Mouse (Mus musculus): ENCODE results near the gene Brsk1. TPM values are rescaled to one million over a fixed set of nuclear protein-coding genes. Genes with fewer than 3 reads are reported as not detected.

Gene Brsk1
- total RNA-seq, 1 experiment from 2014 or later: 6.5 TPM

DNA sequence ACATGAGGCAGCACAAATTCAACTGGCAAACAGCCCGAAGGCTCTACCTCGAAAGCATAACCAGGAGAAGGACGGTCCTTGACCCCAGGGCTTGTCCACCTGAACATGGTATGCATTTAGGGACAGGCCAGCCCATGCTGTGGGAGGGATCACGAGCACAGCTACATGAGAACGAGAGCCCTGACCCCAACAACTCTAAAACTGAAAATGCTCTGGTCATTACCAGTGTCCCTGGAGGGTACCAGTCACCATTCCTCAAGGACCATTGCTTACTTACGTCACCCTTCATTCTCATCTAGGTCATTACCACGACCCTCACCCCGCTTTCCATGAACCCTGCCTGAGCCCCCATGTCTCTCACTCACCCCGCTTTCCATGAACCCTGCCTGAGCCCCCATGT, 21.2 kb upstream of the Brsk1 start:
- no peak for DNase-seq

DNA sequence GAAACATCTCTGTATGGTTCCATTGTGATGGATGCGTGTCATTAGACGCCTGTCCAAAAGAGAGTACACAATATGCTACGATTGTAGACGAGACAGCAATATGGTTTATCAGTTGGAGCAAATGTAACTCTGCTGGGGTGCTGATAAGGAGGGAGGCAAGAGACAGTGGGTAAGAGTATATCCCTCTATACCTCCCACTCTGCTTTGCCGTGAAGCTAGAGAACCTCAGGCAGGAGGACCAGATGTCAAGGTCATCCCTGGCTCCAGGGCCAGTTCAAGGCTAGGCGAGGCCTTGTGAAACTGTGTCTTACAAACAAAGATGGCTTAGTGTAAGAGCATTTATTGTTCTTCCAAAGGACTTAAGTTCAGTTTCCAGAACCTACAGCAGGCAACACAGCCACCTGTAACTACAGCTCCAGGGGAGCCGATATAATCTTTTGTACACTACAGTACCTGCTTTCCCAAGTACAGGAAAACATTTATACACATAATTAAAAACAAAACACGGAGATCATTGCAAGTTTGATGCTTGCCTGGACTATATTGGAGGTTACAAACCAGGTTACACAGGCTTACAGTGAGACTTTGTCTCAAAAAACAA, 19.6 kb upstream of the Brsk1 start:
- DNase-seq: no peak

DNA sequence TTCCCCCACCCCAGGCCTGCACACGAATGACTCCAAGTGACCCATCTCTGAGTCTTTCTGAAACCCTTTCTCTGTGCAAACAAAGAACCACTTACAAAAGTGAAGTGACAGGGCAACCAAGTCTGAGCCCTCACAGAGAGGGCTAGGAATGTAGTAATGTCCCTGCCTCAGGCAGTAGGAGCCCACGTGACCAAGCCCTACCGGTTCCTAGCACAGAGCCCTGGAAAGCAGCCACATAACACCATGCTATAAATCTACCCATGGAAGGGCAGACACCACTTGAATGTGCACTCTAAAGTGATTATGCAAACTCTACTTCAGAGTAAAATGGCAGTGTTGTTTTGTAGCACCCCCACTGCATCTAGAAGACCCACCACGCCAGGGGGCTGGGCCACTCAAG, 18.4 kb upstream of the Brsk1 start:
- DNase-seq: peak; percentile 35

DNA sequence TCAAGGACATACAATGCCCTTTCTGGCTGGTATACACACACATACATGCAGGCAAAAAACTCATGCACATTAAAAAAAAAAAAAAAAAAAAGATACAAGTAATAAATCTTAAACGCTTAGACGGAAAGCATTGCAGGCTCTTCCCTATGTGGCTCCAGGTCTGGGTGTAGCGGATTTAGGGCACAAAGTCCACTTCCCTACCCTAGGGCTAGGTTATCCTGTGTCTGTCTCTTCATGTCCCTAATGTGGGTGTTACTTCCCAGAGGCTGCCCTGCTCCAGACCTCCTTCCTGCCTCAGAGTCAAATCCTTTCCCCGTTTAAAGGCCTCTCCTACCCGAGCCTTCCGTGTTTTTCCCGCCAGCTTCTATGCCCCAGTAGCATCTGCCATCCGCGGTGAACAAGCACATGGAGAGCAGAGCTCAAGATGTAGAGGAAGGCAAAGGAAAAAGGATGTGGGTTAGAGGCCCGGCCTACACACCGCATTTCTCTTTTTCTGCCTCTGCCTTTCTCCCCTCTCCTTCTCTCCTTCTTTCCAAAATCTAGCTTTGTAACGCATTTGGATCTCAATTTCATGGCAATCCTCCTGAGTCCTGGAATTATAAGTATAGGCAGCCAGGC, 16.2 kb upstream of the Brsk1 start:
- no peak for DNase-seq

DNA sequence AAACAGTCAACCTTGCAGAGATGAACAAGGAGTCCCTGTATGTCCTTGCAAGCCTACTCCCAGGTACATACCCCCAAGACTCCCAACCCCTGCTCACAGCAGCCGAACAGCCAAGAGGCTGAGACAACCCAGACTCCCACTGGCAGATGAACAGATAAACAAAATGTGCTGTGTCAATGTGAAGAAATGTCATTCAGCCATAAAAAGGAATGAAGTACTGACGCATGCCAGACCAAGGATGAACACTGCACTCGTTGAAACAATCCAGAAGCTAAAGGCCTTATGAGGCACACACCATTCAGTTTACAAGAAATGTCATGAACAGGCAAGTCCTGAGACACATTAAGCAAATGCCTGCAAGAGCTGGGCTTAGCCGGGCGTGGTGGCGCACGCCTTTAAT, 15.2 kb upstream of the Brsk1 start:
- DNase-seq: no peak

DNA sequence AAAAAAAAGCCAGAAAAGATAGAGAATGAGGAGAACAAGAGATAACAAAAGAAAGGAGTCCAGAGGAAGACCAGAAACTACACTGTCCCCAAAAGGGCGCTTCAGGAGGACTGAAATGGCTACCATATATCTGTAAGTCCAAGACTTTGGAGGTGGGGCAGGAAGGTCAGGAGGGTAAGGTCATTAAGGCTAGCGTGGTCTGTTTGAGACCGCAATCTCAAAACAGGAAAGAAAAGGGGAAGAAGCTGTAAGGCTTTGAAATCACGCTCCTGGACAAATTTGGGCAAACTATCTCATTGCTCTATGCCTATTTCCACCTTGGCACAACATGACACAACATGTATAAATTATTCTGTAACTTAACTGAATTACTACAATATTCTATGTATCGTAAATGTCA, 7.1 kb upstream of the Brsk1 start:
- no peak for DNase-seq

DNA sequence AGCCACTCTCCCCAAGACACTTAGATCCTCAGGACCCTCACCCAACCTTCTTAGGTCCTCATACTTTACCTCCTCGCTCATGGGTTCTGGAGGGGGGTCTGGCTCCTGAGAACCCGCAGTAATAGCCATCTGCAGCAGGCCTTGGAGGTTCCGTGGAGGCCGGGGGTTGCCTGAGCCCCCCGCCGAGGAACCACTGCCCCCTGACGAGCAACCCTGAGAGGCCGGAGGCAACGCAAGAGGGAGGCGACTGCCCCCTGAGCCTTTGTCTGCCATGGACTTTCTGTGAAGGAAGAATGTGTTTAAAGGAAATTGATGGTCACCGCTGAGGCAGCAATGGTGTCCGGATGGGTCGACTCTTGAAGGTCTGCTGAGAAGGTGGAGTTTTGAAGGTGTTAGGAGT, 6.2 kb upstream of the Brsk1 start:
- DNase-seq: no peak

DNA sequence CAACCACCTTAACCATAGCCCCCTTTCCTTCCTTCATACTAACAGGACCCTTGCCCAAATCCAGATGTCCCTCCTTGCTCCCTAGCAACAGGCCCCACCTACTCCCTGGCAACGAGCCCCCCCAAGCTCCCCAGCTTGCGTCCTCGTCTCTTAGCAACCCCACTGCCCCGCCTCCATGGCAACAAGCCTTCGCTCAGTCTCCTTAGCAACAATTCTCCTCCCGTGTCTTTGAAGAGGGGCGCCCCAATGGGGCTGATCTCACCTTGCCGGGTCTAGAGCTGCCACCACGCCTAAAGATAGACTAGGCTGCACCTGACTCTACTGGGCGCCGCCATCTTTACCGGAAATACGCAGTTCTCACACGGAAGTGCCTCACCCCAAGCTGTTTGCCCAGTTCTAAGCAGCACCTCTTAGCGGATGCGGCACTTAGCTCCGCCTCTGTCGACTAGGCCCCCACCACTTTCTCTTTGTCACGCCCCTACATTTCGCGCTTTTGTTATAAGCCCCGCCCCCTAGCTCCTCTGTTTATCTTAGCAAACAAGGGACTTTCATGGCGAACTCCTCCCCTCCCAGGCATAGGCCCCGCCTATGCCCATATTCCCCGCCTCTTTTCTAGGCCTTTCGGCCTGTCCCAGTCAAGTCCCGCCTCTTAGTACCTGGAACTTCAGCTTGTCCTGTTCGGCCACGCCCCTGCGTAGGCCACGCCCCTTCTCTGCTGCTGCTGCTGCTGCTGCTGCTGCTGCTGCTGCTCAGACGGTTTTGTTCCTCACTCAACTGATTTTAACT, 5.6 kb upstream of the Brsk1 start, which contains the start of gene Hspbp1:
Gene Hspbp1 (minus strand): TSS at position 437 of the 786 bp plus-strand sequence.
- peak; percentile 91 for DNase-seq

DNA sequence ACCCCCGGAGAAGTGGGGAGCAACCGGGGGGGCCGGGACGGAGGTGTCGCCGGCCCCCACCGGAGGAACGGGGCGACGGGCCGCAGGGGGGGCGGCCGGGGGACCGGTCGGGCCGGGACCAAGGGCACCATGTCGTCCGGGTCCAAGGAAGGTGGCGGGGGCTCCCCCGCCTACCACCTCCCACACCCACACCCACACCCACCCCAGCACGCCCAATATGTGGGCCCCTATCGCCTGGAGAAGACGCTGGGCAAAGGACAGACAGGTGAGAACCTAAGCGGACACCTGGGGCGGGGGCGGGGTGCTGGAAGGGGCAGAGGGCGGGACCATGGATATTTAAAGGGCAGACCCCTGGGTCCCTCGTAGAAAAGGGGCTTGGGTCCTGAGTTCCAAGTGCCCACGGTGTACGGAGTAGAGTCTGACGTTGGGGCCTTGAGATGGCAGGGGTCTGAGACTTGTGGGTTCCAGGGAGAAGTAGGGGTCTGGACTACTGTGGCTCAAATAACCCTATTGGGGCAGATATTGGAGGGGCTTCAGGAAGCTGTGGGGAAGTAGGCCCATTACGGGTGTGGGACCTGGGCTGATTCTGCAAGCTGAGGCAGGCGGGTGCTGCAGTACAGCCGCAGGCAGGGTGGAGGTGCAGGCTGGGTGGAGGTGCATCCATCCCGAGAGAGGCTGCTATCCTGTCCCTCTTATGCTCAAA, 698 bp downstream of the Brsk1 start:
- DNase-seq: no peak

DNA sequence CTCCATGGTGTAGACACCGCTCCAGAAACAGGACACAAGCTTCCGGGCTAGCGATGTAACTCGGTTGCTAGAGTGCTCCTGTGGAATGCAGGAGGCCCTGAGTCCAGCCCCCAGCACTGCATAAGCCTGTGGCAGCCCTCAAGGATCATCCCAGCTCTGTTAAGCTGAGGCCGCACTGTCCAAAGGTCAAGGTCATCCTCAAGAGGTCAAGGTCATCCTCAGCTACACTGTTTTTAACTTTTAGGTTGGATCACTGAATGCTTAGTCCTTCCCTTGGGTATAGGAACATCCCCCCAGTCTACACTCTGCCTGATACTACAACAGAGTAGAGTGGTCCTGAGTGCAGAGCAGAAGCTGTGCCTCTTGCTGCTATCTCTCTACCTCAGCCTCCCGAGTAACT, 2.6 kb downstream of the Brsk1 start:
- DNase-seq: no peak

DNA sequence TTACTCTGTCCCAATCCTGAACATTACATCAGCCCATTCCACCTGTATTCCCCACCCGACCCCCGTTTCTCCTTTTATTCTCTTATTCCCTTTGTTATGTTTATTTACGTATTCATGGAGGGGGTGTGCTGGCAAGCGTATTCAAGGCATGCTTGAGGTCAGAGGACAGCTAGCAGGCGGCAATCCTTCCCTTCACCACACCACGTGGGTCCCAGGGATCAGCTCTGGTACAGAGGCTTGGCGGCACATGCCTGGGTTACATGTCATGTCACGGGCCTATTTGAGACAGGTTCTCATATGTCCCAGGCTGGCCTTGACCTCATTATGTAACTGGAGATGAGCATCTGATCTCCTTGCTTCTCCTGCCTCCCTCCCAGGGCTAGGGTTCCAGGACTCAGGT, 11.9 kb downstream of the Brsk1 start:
- DNase-seq: no peak

DNA sequence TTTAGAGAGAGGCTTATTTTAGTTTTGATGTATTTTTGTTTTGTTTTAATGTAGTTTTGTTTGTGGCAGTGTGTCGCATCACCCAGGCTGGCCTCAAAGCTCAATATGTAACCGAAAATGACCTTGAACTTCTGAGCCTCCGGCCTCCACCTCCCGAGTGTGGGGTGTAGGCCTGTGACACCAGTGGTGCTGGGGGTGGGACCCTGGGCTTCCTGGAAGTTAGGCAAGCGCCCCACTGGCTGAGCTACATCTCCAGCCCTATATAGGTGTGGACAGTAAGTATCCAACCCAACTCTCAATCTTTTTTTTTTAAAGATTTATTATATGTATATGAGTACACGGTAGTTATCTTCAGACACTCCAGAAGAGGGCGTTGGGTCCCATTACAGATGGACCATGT, 12.8 kb downstream of the Brsk1 start:
- DNase-seq: no peak

DNA sequence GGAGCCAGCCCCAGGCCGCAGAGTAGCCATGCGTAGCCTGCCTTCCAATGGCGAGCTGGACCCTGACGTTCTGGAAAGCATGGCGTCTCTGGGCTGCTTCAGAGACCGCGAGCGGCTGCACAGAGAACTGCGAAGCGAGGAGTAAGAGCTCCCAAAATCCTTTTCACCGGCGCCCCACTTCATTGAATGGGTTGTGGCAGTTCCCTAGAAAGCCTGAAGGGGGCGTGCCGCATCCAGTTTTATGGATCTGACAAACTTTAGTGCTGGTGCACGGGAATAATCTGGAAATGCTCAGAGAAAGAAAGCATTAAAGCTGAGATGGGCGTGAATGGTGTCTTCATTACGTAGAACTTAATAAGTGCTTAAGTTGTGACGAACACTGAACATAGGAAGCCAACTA, 14.7 kb downstream of the Brsk1 start:
- peak; percentile 47 for DNase-seq

DNA sequence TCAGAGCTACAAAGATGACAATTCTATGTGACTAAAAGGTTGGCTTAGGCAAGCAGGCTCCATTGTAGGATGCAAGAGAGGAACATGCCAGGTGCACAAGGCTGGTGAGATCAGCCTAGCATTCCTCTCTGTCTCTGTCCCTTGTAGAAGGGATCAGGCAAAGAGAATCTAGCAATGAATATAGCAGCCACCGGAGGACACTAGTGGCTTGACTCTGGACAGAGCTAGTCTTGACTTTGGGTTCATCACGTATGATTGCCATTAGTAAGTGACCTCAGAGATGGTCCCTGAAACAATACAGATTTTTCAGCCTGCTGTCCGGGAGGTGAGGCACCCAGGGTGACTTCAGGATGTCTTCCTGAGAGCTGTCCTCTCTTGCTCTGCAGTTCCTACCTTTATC, 22.2 kb downstream of the Brsk1 start:
- no peak for DNase-seq

DNA sequence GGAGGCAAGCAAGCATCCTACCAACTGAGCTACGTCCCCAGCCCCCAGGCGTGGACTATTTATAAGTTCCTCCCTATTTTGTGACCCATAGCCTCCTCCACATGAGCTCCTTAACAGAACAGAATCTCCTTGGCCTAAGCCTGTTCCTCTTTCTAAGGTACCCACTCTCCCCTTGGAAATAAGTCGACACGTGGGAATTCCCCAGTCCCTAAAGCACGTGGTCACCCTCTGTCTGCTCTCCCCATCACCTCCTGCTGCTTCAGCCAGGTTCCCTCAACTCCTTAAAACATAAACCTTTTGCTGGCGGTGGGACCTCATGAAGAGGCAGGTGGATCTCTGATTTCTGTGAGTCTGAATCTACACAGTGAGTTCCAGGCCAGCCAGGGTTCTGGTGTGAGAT, 26.6 kb downstream of the Brsk1 start:
- DNase-seq: no peak

DNA sequence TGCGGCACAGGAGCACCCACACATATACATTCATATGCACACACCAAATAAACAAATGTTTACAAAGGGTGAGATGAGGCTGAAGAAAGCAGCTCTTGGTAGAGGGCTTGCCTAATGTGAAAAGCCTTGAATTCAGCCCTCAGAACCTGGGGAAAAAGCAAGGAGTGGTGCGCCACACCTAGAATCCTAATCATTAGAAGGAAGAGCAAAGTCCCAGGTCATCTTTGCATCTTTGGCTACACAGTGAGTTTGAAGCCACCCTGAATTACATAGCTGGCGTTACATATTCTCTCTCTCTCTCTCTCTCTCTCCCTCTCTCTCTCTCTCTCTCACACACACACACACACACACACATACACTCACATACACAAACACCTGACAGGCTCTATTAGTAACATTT, 28.9 kb downstream of the Brsk1 start:
- DNase-seq: no peak

DNA sequence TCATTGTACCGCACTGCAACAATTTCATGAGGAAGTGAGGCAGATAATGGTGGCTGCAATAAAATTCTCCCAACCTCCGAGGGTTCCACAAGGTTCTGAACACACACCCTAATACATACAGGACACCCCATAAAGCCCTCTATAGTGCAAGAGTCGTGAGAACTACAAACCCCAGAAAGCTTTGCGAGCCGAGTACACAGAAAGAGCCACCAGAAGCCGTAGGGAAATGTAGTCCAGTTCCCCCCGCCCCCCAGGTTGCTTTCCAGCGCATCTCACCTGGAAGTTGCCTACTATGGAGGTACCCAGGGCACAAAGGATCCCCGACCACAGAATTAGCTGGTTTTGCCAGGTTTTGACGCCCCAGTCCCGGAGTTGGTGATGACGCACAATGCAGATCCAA, 33.1 kb downstream of the Brsk1 start:
- DNase-seq: no peak

DNA sequence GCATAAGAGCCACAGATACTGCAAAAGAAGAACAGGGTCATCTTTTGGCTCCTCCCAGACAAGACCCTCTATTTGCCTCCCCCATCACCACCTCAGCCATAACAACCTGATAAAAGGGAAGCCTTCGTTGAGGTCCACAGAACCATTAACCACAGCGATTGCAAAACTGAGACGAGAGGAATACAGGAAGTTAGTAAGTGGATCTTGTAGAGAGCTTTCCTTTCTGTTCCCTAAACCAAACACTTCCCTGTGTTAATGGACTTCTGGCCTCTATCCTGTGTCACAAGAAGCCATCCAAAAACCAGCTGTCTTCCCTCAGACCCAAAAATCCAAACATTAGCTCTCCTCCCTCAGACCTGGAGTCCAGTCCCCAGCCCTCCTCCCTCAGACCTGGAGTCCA, 34.0 kb downstream of the Brsk1 start:
- no peak for DNase-seq

DNA sequence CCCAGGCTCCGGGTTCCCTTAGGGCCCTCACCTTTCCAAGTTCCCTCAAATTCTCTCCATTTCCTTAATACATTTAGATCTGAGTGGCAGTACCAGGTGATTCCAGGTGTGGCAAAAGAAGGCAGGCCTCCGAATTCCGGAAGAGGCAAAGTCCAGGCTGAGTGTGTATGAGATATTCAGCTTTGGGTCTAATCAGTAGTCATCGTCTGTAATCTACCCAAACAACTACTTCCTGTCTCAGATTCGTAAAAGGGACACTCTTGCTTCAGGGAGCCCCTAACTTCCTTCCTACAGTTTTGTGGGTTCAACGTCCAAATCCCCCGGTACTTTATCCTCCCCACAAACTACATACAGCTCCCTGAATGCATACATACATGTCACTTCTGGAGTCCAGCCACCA, 34.8 kb downstream of the Brsk1 start, which contains the start of gene Tmem150b:
Gene Tmem150b (minus strand): TSS at position 81 of the 400 bp plus-strand sequence.
- DNase-seq: no peak

DNA sequence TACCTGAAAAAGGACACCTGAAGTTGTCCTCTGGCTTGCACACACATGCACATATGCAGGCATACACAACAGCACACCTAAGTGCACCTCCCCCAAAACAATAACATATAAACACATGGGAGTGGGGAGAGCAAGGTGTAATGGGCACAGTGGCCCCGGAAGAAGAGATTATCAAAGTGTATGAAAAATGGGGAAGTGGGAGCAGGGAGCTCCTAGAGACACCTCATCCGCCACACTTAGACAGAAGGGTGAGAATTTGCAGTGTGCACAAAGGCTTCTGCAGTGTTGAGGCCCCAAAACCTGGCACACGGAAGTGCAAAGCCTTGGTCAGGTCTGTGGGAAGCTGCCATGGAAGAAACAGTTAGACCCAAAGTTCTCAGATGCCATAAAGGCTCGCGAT, 40.7 kb downstream of the Brsk1 start:
- DNase-seq: no peak

DNA sequence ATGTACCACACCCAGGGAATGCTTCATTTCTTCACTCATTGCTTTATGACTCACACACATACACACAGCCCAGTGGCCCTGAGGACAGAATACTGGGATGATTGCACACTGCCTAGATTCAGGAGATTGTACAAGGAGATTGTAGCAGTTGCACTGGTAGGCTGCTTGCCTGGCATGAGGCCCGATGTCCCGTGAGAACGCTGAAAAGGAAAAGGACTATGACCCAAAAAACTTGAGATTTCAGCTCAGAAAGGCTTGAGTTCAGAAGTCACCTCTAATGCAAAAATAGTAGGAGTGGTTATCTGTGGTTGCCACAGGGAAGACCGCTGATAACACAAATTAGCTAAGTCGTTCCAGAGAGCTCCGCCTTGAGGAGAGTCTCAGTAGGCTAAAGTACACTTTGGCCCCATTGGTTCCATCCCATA, 42.6 kb downstream of the Brsk1 start:
- peak; percentile 26 for DNase-seq

DNA sequence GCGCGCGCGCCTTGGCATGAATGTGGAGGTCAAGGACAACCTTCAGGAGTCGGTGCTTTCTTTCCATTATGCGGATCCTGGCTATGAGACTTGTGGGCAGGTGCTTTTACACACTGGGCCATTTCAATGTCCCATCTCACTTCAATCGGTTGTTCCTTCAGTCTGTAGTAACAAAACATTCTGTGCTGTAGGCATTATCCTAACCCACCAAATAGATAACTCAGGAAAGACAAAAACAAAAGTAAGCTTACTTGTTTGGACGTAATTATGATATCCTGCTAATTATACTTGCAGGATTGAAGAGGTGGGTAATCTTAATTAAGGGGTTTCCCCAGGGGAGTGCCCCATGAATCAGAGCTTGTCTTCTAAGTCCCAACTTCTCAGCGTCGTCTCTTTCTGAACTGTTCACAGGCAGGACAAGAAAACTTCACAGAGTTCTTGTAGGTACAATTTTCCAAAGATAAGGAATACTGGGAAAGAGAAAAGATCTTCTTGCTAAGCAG, 48.7 kb downstream of the Brsk1 start:
- DNase-seq: no peak

Data from adrenal gland, postnatal 25 days (tissue).